Mouse (Mus musculus): Measurements from ENCODE around the gene Rasgef1a. TPM values are rescaled to one million over a fixed set of nuclear protein-coding genes. Genes with fewer than 3 reads are reported as not detected.

Rasgef1a gene
- polyA plus RNA-seq (2015; fragmentation: Nextera tagmentation; extraction: Ambion mirVana) = 0.05 TPM in 1 of 2 replicates, not detected in the other

DNA sequence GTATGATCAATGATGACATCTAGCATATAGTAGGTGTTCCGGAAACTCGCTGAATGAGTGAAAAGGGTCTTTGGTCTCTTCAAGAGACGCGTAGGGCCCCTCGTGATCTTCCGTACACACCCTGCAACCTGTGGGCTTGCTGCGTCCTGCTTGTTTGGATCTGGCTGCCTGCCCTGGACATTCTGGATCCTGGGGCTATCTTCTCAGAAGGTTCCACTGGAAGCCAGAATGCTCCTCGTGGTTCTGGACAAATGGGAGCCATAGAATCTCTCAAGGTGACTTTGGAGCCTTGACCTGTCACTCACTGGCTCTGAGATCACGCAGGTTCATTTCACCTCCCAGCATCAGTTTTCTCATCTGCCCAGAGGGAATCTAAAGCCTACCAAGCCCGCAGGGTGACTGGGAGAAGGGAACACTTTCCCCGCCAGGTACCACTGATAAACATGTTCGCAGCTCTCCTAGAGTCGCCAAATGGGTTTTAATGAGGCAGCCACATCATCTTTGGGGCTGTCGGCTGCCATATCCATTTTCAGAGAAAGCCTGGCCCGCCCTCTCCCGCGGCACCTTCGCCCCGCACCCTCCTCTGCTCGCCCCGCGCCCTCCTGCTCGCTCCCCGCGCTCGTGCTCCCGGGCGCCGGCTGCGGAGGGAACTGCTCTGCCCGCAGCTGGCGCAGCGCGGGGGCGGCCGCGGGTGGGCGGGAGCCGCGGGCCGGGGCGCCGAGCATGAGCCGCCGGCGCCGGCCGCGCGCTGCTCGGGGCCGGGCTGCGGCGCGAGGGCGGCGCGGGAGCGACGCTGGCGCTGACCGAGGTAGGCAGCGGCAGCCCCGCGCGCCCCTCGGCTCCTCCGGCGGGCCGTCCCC, at the start of gene Rasgef1a:
Gene Rasgef1a (plus strand): TSS at position 683 of the 860 bp plus-strand sequence.
- peak within 1 kb of the TSS; percentile 32 for H3K4me2 ChIP-seq
- H3K9me3 ChIP-seq (replicated peaks) = no peaks in the 10 kb centered on the region
- H3K4me1 ChIP-seq (replicated peaks) = no peaks in the 10 kb centered on the region
- H3K4me3 ChIP-seq (replicated peaks) = no peak within 1 kb of the TSS; the same call in 1 of the 2 replicates
- H3K27ac ChIP-seq (replicated peaks) = no peak within 1 kb of the TSS
- H3K9ac ChIP-seq = no peak within 1 kb of the TSS
- no peak for ATAC-seq (ENCODE audit: insufficient read depth)
- peaks cover 58% of the 10 kb centered on the region for H3K27me3 ChIP-seq
- H3K36me3 ChIP-seq (replicated peaks) = no peaks in the 10 kb centered on the region
- WGBS (ENCODE audit: insufficient replicate concordance) = 9% methylated on average over 70 of the region's 70 CpGs

DNA sequence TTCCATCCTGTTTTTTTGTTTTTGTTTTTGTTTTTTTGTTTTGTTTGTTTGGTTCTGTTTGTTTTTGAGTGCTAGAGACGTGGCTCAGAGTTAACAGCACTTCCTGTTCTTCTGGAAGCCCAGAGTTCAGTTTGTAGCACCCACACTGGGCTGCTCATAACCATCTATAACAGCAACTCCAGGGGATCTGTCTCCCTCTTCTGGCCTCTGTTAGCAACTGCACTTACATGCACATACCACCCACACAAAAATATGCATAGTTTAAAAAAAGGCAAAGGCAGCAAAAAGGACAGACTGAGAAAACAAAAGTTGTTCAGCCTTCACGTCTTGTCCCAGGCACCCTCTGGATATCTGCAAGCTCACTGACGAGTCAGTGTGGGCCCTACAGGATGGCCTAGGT, 48.0 kb upstream of the Rasgef1a start:
- ATAC-seq (ENCODE audit: insufficient read depth) = no peak
- Histone ChIP-seq H3K9me3 (replicated peaks) (no peaks in the 10 kb centered on the region), H3K4me1 (replicated peaks) (no peaks in the 10 kb centered on the region), H3K4me3 (replicated peaks) (no peak overlapping the region), H3K36me3 (replicated peaks) (no peaks in the 10 kb centered on the region), H3K27me3 (no peaks in the 10 kb centered on the region), H3K27ac (replicated peaks) (no peak overlapping the region), H3K9ac (no peak overlapping the region), H3K4me2 (no peak overlapping the region)
- WGBS (ENCODE audit: insufficient replicate concordance) = 58% methylated on average over 3 of the region's 3 CpGs

DNA sequence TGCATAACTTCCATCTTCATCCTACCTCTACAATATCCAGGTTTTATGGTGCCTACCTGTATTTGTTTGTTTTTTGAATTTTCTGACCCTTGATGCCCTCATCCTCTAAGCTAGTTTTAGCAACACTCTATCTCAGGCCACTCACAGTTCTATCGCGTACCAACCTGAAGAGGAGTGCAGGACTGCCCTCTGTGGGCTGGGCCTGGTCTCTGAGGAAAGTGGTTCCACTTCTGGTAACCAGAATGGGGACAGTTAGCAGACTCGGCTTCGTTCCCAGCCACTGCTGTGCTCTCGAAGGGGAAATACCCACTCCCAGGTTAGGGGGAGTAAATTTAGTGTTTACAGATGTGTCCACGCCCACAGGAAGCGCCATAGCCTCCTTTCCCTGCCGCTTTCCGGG, 44.5 kb upstream of the Rasgef1a start:
- Histone ChIP-seq H3K9ac (no peak overlapping the region), H3K9me3 (replicated peaks) (no peaks in the 10 kb centered on the region), H3K36me3 (replicated peaks) (no peaks in the 10 kb centered on the region), H3K4me1 (replicated peaks) (no peaks in the 10 kb centered on the region), H3K4me3 (replicated peaks) (no peak overlapping the region), H3K4me2 (no peak overlapping the region), H3K27ac (replicated peaks) (no peak overlapping the region), H3K27me3 (no peaks in the 10 kb centered on the region)
- WGBS (ENCODE audit: insufficient replicate concordance) = 18% methylated on average over 9 of the region's 9 CpGs
- ATAC-seq (ENCODE audit: insufficient read depth) = no peak

DNA sequence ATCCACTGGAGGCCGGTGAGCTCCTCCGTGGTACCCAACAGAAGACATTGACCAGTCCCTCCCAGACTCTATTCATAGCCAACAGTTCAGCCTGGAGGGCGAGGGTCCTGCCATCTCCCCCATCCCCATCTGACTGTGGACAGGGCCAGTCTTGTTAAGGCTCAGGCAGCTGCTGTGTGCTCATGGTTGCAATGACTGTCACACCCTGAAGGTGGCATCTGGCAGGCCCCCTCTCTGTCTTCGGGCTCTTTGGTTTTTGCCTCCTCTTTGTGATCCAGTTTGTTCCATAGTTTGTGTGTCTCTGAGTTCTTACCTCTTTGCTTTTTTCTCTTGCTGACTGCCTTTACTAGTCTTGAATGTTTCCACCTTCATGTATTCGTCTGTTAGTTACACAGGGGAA, 24.1 kb upstream of the Rasgef1a start:
- Histone ChIP-seq H3K4me1 (replicated peaks) (no peaks in the 10 kb centered on the region), H3K9ac (no peak overlapping the region), H3K36me3 (replicated peaks) (no peaks in the 10 kb centered on the region), H3K9me3 (replicated peaks) (no peaks in the 10 kb centered on the region), H3K27me3 (no peaks in the 10 kb centered on the region), H3K4me2 (no peak overlapping the region), H3K27ac (replicated peaks) (no peak overlapping the region), H3K4me3 (replicated peaks) (no peak overlapping the region)
- ATAC-seq (ENCODE audit: insufficient read depth) = no peak
- WGBS (ENCODE audit: insufficient replicate concordance) = 47% methylated on average over 5 of the region's 5 CpGs

DNA sequence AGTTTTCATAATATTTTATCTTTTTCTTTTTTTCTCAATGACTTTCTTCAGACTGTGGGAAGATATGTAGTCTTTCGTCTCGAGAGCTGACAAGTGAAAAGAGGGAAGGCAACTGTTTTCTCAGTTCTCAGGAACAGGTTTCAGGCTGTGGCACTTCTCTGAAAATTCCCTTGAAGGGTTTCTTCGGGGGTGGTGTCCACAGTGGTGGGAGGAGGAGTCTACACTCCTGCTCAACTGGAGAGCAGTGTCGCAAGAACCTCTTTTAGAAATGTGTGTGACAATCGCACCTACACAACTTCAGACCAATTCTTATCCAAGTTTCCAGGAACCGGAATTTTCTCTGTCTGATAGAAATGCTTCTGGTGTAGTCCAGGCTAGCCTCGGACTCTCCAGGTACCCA, 22.0 kb upstream of the Rasgef1a start:
- no peak overlapping the region for H3K4me3 ChIP-seq (replicated peaks)
- H3K27ac ChIP-seq (replicated peaks) = no peak overlapping the region
- no peaks in the 10 kb centered on the region for H3K4me1 ChIP-seq (replicated peaks)
- H3K4me2 ChIP-seq = no peak overlapping the region
- H3K36me3 ChIP-seq (replicated peaks) = no peaks in the 10 kb centered on the region
- 56% methylated on average over 7 of the region's 7 CpGs for WGBS (ENCODE audit: insufficient replicate concordance)
- H3K9me3 ChIP-seq (replicated peaks) = no peaks in the 10 kb centered on the region
- no peak overlapping the region for H3K9ac ChIP-seq
- no peak for ATAC-seq (ENCODE audit: insufficient read depth)
- no peaks in the 10 kb centered on the region for H3K27me3 ChIP-seq

DNA sequence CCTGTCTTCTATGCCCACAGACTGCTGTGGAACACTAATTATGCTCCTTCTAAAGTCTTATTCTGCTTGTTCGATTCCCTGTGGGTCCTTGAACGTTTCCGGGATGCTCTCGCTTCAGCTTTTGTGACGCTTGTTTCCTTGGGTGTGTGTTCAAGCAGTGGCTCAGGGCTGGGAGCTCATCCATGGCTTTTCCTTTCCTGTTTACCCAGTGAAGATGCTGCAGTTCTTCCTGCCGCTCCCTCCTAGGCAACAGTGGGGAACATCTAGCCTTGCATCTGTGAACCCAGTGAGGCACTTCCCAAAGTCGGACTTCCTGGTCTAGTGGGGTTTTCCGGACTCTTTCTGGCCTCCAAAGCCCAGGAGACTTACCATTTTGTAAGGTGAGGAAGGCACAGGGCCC, 20.6 kb upstream of the Rasgef1a start:
- no peaks in the 10 kb centered on the region for H3K9me3 ChIP-seq (replicated peaks)
- H3K27ac ChIP-seq (replicated peaks) = no peak overlapping the region
- no peaks in the 10 kb centered on the region for H3K27me3 ChIP-seq
- no peak for ATAC-seq (ENCODE audit: insufficient read depth)
- no peak overlapping the region for H3K4me3 ChIP-seq (replicated peaks)
- H3K4me1 ChIP-seq (replicated peaks) = no peaks in the 10 kb centered on the region
- 37% methylated on average over 8 of the region's 8 CpGs for WGBS (ENCODE audit: insufficient replicate concordance)
- no peak overlapping the region for H3K9ac ChIP-seq
- H3K4me2 ChIP-seq = no peak overlapping the region
- H3K36me3 ChIP-seq (replicated peaks) = no peaks in the 10 kb centered on the region

DNA sequence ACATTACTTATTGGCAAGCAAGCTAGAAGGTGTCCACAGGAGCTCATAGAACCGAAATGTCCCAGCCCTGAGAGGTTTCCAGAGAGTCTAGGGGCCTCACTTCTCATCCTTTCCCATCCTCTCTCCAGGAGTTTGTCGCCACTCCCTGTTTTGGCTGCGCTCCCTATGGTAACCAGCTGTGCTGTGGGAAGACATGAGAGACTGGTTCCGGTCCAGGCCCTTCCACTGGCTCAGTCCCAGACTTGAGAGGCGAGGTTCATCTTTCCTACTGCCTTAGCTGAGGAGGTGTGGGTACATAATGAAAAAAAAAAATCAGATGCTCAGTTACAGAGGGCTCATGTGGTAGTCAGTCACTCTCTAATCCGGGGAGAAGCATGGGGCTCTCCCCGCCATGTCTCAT, 19.9 kb upstream of the Rasgef1a start:
- H3K9ac ChIP-seq = no peak overlapping the region
- no peak overlapping the region for H3K4me2 ChIP-seq
- H3K4me1 ChIP-seq (replicated peaks) = no peaks in the 10 kb centered on the region
- no peak for ATAC-seq (ENCODE audit: insufficient read depth)
- 52% methylated on average over 7 of the region's 7 CpGs for WGBS (ENCODE audit: insufficient replicate concordance)
- H3K27me3 ChIP-seq = no peaks in the 10 kb centered on the region
- no peak overlapping the region for H3K27ac ChIP-seq (replicated peaks)
- H3K9me3 ChIP-seq (replicated peaks) = no peaks in the 10 kb centered on the region
- H3K4me3 ChIP-seq (replicated peaks) = no peak overlapping the region
- H3K36me3 ChIP-seq (replicated peaks) = no peaks in the 10 kb centered on the region

DNA sequence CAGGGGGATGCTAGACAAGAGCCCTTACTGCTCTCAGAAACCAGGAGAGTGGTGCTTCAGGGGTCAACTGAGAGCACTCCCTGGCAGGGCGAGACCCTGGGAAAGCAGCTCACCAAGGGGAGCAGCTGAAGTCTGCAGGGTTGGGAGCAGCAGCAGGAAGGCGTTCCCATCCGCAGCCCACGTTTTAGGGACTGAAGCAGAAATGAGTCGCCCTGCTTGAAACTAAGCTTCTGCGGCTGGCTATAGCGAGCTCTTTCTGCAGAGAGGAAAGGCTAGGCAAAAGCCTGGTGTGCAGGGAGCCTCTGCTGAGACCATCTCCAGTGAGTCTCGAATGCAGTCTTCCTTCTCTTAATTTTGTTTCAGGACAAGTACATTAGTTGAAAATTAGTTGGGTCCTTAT, 19.3 kb upstream of the Rasgef1a start:
- 55% methylated on average over 8 of the region's 8 CpGs for WGBS (ENCODE audit: insufficient replicate concordance)
- Histone ChIP-seq H3K4me1 (replicated peaks) (no peaks in the 10 kb centered on the region), H3K4me2 (no peak overlapping the region), H3K27me3 (no peaks in the 10 kb centered on the region), H3K4me3 (replicated peaks) (no peak overlapping the region), H3K36me3 (replicated peaks) (no peaks in the 10 kb centered on the region), H3K9me3 (replicated peaks) (no peaks in the 10 kb centered on the region), H3K27ac (replicated peaks) (no peak overlapping the region), H3K9ac (no peak overlapping the region)
- ATAC-seq (ENCODE audit: insufficient read depth) = no peak

DNA sequence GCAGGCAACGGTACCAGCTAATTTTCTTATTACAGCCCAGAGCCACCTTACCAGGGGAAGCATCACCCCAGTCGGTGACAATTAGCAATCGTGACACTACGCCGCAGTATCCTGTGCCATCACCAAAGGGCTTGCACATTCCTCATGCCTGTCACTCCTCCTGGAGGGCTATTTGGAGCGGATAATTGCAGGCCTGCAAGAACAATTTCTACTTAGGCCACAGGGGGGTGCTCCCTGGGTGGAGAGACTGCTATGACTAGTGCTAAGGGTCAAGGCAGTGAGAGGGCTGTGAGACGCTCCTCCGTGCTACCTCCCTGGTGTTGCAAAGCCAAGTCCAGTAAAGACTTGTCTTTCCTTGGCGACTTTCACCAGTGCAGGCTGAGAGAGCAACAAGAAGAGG, 16.1 kb upstream of the Rasgef1a start:
- no peak overlapping the region for H3K9ac ChIP-seq
- no peak overlapping the region for H3K27ac ChIP-seq (replicated peaks)
- ATAC-seq (ENCODE audit: insufficient read depth) = no peak

DNA sequence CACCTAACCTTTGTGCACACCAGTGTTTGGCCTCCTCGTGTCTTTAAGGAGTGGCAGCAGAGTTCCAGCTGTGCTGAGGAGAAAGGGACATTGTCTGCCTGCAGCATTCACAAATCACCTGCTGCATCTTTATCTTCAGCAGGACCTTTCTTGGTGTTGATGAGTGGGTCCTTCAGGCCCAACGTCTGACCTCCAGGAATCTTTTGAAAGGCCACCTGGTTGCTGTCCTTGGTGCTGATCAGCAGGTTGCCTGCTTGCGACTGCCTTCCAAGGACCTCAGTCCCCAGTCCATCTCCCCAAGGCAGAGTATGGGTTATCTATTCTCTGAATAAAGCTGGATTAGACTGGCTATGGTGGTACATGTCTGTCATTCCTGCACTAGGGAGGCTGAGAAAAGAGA, 10.0 kb upstream of the Rasgef1a start:
- WGBS (ENCODE audit: insufficient replicate concordance) = 13% methylated on average over 3 of the region's 3 CpGs
- H3K4me1 ChIP-seq (replicated peaks) = no peaks in the 10 kb centered on the region
- H3K4me3 ChIP-seq (replicated peaks) = no peak overlapping the region
- no peak for ATAC-seq (ENCODE audit: insufficient read depth)
- no peaks in the 10 kb centered on the region for H3K9me3 ChIP-seq (replicated peaks)
- H3K27me3 ChIP-seq = 0 out of 2 replicates have a peak, but pooled peaks cover 2% of the 10 kb centered on the region
- no peaks in the 10 kb centered on the region for H3K36me3 ChIP-seq (replicated peaks)
- H3K27ac ChIP-seq (replicated peaks) = no peak overlapping the region
- no peak overlapping the region for H3K4me2 ChIP-seq
- no peak overlapping the region for H3K9ac ChIP-seq

More for the DNA sequence above, 16.1 kb upstream of the Rasgef1a start:
- no peaks in the 10 kb centered on the region for H3K27me3 ChIP-seq
- no peak overlapping the region for H3K4me2 ChIP-seq
- no peaks in the 10 kb centered on the region for H3K36me3 ChIP-seq (replicated peaks)
- no peaks in the 10 kb centered on the region for H3K9me3 ChIP-seq (replicated peaks)
- H3K4me1 ChIP-seq (replicated peaks) = no peaks in the 10 kb centered on the region
- H3K4me3 ChIP-seq (replicated peaks) = no peak overlapping the region
- 39% methylated on average over 9 of the region's 9 CpGs for WGBS (ENCODE audit: insufficient replicate concordance)

DNA sequence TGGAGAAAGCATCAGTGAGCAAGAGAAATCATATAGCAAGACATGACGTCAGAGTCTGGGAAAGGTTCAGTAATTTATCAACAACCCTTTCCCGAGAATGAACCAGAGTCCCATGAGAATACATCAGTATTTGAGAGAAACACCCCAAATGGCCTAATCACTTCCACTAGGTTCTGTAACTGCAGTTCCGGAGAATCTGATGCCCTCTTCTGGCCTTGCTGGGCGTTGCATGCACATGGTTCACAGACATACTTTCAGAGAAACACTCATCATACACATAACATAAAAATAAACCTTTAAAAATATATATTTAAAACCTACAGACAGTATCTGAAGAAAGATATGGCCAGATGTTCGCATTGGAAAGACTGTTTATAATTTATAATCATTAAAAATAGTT, 3.9 kb upstream of the Rasgef1a start:
- Histone ChIP-seq H3K4me1 (replicated peaks) (no peaks in the 10 kb centered on the region), H3K27ac (replicated peaks) (no peak overlapping the region), H3K4me2 (no peak overlapping the region), H3K9ac (no peak overlapping the region), H3K27me3 (peaks cover 39% of the 10 kb centered on the region), H3K4me3 (replicated peaks) (no peak overlapping the region), H3K36me3 (replicated peaks) (no peaks in the 10 kb centered on the region), H3K9me3 (replicated peaks) (no peaks in the 10 kb centered on the region)
- 36% methylated on average over 5 of the region's 5 CpGs for WGBS (ENCODE audit: insufficient replicate concordance)
- no peak for ATAC-seq (ENCODE audit: insufficient read depth)

Measured in liver, embryonic 15.5 days (tissue).